In genomic region chr3:21937281-21938035, GRCm38 (mm10) we compare ENCODE assay signal across 9 mouse cellular contexts.
A peak's percentile ranks its signal among the peaks of the same experiment; 100 is the strongest.
DNase-seq lines count a peak whose midpoint lies in the region; ATAC-seq lines count a peak whose summit lies in the region.
"Had no signal": no experiment of that assay in that cellular context is flagged by ENCODE, and none has a peak within 500 bp of the region (broad histone marks: within the 10 kb centered on the region; RNA-seq: fewer than 3 reads in every experiment).

No protein-coding gene starts in this region.

- H3K4me1 ChIP-seq in stomach, embryonic 15.5 days = peaks cover 24% of the 10 kb centered on the region
- peaks cover 45% of the 10 kb centered on the region for H3K4me1 ChIP-seq in hindbrain, embryonic 13.5 days (replicated peaks)

- H3K36me3 ChIP-seq in stomach, embryonic 15.5 days = no peaks in the 10 kb centered on the region
- no peaks in the 10 kb centered on the region for H3K36me3 ChIP-seq in hindbrain, embryonic 13.5 days
- H3K36me3 ChIP-seq: midbrain, embryonic 15.5 days had no signal

- H3K9me3 ChIP-seq in stomach, embryonic 15.5 days = no peaks in the 10 kb centered on the region
- no peaks in the 10 kb centered on the region for H3K9me3 ChIP-seq in hindbrain, embryonic 13.5 days
- H3K9me3 ChIP-seq: midbrain, embryonic 15.5 days had no signal

- peak overlapping the region; percentile 54 for H3K27ac ChIP-seq in stomach, embryonic 15.5 days
- H3K27ac ChIP-seq in hindbrain, embryonic 13.5 days = no peak overlapping the region

- ATAC-seq in stomach, embryonic 15.5 days (ENCODE audit: insufficient read depth, low FRiP score, low read depth) = no peak
- ATAC-seq in hindbrain, embryonic 13.5 days (ENCODE audit: low FRiP score) = no peak

- no peak overlapping the region for H3K4me2 ChIP-seq in stomach, embryonic 15.5 days
- no peak overlapping the region for H3K4me2 ChIP-seq in hindbrain, embryonic 13.5 days

- peak; percentile 29 for DNase-seq in embryo, embryonic 11 days
- no peak for DNase-seq in embryo, embryonic 10 days (ENCODE audit: low spot score)
- DNase-seq in right cerebral cortex, adult 18-20 months = peak; percentile 69
- no peak for DNase-seq in right cerebral cortex, postnatal 14 days
- DNase-seq in layer of hippocampus, adult 9-11 months = peak; percentile 85
- no peak for DNase-seq in lung, postnatal 36 days

- no peak overlapping the region for H3K4me3 ChIP-seq in stomach, embryonic 15.5 days (replicated peaks)
- no peak overlapping the region for H3K4me3 ChIP-seq in hindbrain, embryonic 13.5 days
- H3K4me3 ChIP-seq: midbrain, embryonic 15.5 days had no signal

- no peak overlapping the region for H3K9ac ChIP-seq in stomach, embryonic 15.5 days
- no peak overlapping the region for H3K9ac ChIP-seq in hindbrain, embryonic 13.5 days
- H3K9ac ChIP-seq: midbrain, embryonic 15.5 days had no signal

- 65% methylated on average over 7 of the region's 7 CpGs for WGBS in stomach, embryonic 15.5 days
- 44% methylated on average over 7 of the region's 7 CpGs for WGBS in hindbrain, embryonic 13.5 days

- H3K27me3 ChIP-seq in stomach, embryonic 15.5 days (replicated peaks) = no peaks in the 10 kb centered on the region
- no peaks in the 10 kb centered on the region for H3K27me3 ChIP-seq in hindbrain, embryonic 13.5 days
- H3K27me3 ChIP-seq: midbrain, embryonic 15.5 days had no signal

Comparison
In these comparisons a context has a peak if more than half of its experiments do, and no peak if none do; other contexts are left out.
1. DNase-seq: peak in embryo, embryonic 11 days (single experiment), right cerebral cortex, adult 18-20 months (single experiment) and layer of hippocampus, adult 9-11 months (single experiment); none in embryo, embryonic 10 days (single experiment), right cerebral cortex, postnatal 14 days (single experiment) and lung, postnatal 36 days (single experiment).